Mouse (Mus musculus) thymus, adult 2 months (tissue): Measurements from ENCODE around the gene Gm27027. TPM values are rescaled to one million over a fixed set of nuclear protein-coding genes. Genes with fewer than 3 reads are reported as not detected.

ENCODE experiments used
- DNase-seq: peaks from one replicate; pipeline ENCODE4 v3.0.0; 2021
- H3K27ac ChIP-seq: fragments of 200-500 bp; 2 replicates; pipeline ENCODE4 v1.5.1; 2012; ENCODE audit warnings: low read length, control low read depth; ENCODE audit not compliant: control insufficient read depth, insufficient read depth
- H3K27me3 ChIP-seq: fragments of 200-500 bp; 2 replicates; pipeline ENCODE4 v1.6.1; 2012; ENCODE audit warnings: mild to moderate bottlenecking, low read length, moderate library complexity, mixed read lengths; ENCODE audit not compliant: control insufficient read depth, insufficient read depth
- H3K36me3 ChIP-seq: fragments of 200-500 bp; 2 replicates; pipeline ENCODE4 v1.6.1; 2012; ENCODE audit warnings: mild to moderate bottlenecking, low read length, moderate library complexity; ENCODE audit not compliant: control insufficient read depth, insufficient read depth
- H3K4me1 ChIP-seq: fragments of 200-500 bp; replicated peaks from 2 replicates; pipeline ENCODE4 v1.6.1; 2012; ENCODE audit warnings: low read length; ENCODE audit not compliant: control insufficient read depth, insufficient read depth
- H3K4me3 ChIP-seq: fragments of 200-500 bp; 2 replicates; pipeline ENCODE4 v1.5.1; 2012; ENCODE audit warnings: mild to moderate bottlenecking, low read length, control low read depth, moderate library complexity; ENCODE audit not compliant: control insufficient read depth, insufficient read depth
- CTCF ChIP-seq: fragments of 200-500 bp; IDR thresholded peaks from 2 replicates; pipeline ENCODE4 v1.5.1; 2012; ENCODE audit warnings: mild to moderate bottlenecking, control low read depth, low read length, moderate library complexity, borderline replicate concordance; ENCODE audit not compliant: control insufficient read depth, poor library complexity, insufficient read depth; ENCODE audit errors: extremely low read depth
- POLR2A ChIP-seq: fragments of 200-500 bp; IDR thresholded peaks from 2 replicates; pipeline ENCODE4 v1.6.1; 2012; ENCODE audit warnings: mild to moderate bottlenecking, low read length, control low read depth, moderate library complexity; ENCODE audit not compliant: control insufficient read depth, poor library complexity, insufficient read depth; ENCODE audit errors: extremely low read depth
- WGBS: fragments of 180-500 bp; shearing (Covaris S2); methylation state at CpG from one replicate; pipeline ENCODE4 v1.1.7; 2018; 5-methylcytosine and 5-hydroxymethylcytosine counted together
- polyA plus RNA-seq: library from polyadenylated mRNA; depleted of rRNA; stranded (reverse); fragments of >200 nt; gene quantifications from 2 replicates; pipeline ENCODE4 v1.2.3, GENCODE M21; 2012

Gene Gm27027
- polyA plus RNA-seq, 1 experiment = not detected

DNA sequence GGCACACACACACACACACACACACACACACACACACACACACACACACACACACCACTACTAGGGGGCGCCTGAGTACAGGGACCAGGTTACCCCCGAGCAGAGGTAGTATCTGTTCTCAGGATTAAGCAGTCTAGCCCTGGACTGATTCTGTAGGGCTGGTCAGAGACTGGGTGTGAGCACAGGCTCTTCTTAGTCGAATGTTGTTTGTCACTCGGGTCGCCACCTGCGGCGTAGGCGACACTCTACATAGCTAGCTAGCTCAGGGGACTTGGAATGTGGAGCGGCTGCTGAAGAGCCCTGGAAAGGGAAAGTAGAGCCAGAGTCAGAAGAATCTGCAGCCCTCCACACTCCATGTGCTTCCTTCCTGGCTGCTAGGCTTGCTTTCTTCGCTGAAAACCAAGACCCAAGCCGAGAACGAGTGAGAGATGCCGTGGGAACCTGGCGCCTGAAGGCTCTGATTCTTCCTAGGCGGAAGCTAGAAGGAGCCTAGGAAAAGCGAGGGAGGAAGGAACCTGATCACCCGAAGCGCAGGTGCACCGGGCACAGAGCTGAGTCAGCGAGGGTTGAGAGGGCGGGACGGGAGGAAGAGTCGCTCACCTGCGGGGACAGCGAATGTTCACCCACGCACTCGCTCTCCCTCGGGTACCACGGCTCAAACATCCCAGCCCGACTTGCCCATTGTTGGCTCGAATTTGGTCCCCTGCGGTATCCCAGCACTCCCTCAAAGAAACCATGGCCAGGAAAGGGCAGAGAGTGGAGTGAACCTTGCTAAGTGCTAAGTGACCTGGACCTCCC is 41.2 kb downstream of the Gm27027 start:
- no peak for TF ChIP-seq CTCF
- no peak for TF ChIP-seq POLR2A
- H3K4me1 ChIP-seq = peaks cover 10% of the 10 kb centered on the region
- 2% methylated on average over 32 of the region's 32 CpGs for whole genome bisulfite sequencing
- H3K27me3 ChIP-seq = peaks cover 8% of the 10 kb centered on the region
- no peak for DNase-seq
- no peak overlapping the region for H3K27ac ChIP-seq
- H3K36me3 ChIP-seq = no peaks in the 10 kb centered on the region
- no peak overlapping the region for H3K4me3 ChIP-seq

DNA sequence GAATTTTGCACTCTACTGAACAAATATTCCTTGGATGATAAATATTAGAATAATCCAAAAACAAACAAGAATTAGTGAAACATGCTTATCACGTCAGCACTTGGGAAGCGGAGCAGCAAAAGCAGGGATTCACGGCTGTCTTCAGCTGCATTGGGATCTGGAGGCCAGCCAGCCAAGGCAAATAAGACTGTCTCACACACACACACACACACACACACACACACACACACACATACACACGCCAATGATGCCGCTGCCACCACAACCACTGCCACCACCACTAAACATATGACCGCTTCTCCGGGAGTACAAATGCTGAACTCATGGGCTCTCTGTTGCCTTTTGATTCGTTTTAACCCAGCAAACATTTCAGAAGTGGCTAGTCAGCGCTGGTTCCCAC is 42.4 kb downstream of the Gm27027 start:
- H3K27me3 ChIP-seq = peaks cover 8% of the 10 kb centered on the region
- no peak overlapping the region for H3K4me3 ChIP-seq
- WGBS = 91% methylated on average over 9 of the region's 9 CpGs
- no peaks in the 10 kb centered on the region for H3K36me3 ChIP-seq
- no peak for DNase-seq
- TF ChIP-seq POLR2A (no peak), CTCF (no peak)
- no peak overlapping the region for H3K27ac ChIP-seq
- H3K4me1 ChIP-seq = peaks cover 10% of the 10 kb centered on the region

GRCm38 (mm10) chr2:93946976-93947375 is 49.2 kb downstream of the Gm27027 start:
- Histone ChIP-seq H3K27me3 (no peaks in the 10 kb centered on the region), H3K4me1 (no peaks in the 10 kb centered on the region), H3K4me3 (no peak overlapping the region), H3K27ac (no peak overlapping the region), H3K36me3 (no peaks in the 10 kb centered on the region)
- TF ChIP-seq CTCF (no peak), POLR2A (no peak)
- no peak for DNase-seq
- WGBS = 85% methylated on average over 5 of the region's 5 CpGs

DNA sequence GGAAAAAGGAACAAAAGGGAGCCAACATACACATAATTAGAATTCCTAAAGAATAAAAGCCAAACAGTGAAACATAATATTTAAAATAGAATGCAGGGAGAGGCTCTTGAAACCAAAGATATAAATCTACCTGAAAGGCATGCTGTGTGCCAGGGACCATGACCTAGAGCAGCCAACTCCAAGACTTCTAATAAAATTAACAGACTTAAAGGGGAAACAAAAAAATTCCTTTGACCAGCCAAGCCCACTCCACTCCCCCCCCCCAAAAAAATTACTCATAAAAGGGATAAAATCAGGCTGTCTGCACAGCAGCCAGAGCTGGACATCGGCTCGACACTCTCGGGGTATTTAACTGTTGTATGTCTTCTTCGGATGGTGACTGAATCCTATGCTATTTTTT is 51.3 kb downstream of the Gm27027 start:
- Histone ChIP-seq H3K27ac (no peak overlapping the region), H3K27me3 (no peaks in the 10 kb centered on the region), H3K4me3 (no peak overlapping the region), H3K4me1 (no peaks in the 10 kb centered on the region), H3K36me3 (no peaks in the 10 kb centered on the region)
- DNase-seq = no peak
- TF ChIP-seq POLR2A (no peak), CTCF (no peak)
- WGBS = 97% methylated on average over 4 of the region's 4 CpGs

DNA sequence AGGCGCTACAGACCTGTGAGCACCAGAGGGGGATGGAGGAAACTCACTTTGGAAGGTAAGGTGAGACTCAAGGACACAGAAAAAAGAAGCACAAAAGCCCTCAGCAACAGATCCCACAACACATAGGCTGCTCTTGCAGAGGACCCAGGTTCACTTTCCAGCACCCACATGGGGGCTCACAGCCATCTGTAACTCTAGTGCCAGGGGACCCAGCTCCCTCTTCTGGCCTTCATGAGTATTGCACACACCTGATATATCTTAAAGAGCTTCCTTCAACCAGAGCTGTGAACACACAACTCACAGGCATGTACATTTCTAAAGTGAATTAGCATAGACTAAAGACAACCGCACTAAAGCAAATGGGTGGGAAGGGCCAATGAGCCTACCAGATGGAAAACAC is 52.1 kb downstream of the Gm27027 start:
- Histone ChIP-seq H3K36me3 (no peaks in the 10 kb centered on the region), H3K27me3 (no peaks in the 10 kb centered on the region), H3K4me3 (no peak overlapping the region), H3K27ac (no peak overlapping the region), H3K4me1 (no peaks in the 10 kb centered on the region)
- TF ChIP-seq CTCF = no peak
- TF ChIP-seq POLR2A = no peak
- no peak for DNase-seq
- WGBS = 96% methylated on average over 2 of the region's 2 CpGs

- no peak for DNase-seq
- 67% methylated on average over 11 of the region's 11 CpGs for WGBS
- no peak overlapping the region for H3K4me3 ChIP-seq
- H3K27me3 ChIP-seq = no peaks in the 10 kb centered on the region
- H3K27ac ChIP-seq = no peak overlapping the region
- 0 out of 2 replicates have a peak, but pooled peaks cover 2% of the 10 kb centered on the region for H3K4me1 ChIP-seq
- TF ChIP-seq CTCF = no peak
- TF ChIP-seq POLR2A = no peak
- no peaks in the 10 kb centered on the region for H3K36me3 ChIP-seq
These were observed 54.5 kb downstream of the Gm27027 start for GRCm38 (mm10) chr2:93941670-93942069.
